Mouse (Mus musculus): ENCODE data around the gene Rtn4rl2. TPM values are rescaled to one million over a fixed set of nuclear protein-coding genes. Genes with fewer than 3 reads are reported as not detected.
"Not testable (repeated sequence)": the region's sequence is repeated elsewhere in the genome, so short reads cannot be mapped to it uniquely, and the experiment has no call there.

Rtn4rl2 gene
- polyA plus RNA-seq, 1 experiment from 2014 or later, result 2.1 TPM

DNA sequence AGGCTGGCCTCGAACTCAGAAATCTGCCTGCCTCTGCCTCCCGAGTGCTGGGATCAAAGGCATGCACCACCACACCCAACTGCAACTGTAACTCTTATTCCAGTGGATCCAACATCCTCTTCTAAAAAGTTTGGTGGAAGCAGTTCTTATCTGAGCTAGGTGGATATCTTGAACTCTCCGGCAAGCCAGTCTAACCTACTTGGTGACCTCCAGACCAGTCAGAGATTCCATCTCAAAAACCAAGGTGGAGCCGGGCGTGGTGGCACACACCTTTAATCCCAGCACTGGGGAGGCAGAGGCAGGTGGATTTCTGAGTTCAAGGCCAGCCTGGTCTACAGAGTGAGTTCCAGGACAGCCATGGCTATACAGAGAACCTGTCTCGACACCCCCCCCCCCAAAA, 10.2 kb upstream of the Rtn4rl2 start:
- WGBS, result 83% methylated on average over 6 of the region's 6 CpGs

DNA sequence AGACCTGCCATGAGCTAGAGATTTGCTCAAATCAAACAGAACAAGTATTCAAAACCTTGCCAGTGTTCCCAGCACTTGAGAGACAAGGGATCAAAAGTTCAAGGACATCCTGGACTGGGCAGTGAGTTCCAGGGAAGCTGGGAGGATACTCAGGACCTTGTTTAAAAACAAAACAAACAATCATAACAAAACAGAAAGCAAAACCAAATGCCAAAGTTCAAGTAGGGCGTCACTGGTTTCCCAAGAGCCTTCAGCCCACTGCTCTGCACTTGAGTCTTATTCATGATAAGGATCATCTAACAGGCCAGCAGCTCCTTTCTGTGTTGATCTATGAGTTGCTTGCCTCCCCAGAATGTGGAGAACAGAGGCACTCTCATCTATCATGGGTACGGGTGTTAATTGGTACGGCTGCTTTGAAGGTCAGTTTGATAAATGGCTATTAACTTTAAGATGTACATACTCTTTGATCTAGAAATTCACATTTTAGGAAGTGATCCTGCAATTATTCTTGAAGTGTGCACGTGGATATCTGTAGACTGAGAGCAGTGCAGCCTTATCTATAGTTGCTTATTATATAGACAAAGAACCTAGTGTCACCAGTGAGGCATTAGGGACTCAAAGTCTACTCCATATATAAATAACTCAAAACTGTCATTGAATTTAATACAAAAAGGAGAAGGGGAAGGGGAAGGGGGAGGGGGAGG, 9.1 kb upstream of the Rtn4rl2 start:
- no peak overlapping the region for H3K27ac ChIP-seq
- H3K9me3 ChIP-seq (replicated peaks), result no peaks in the 10 kb centered on the region
- no peaks in the 10 kb centered on the region for H3K4me1 ChIP-seq (replicated peaks)
- H3K27me3 ChIP-seq, result peaks cover 21% of the 10 kb centered on the region
- no peak overlapping the region for H3K4me2 ChIP-seq
- no peaks in the 10 kb centered on the region for H3K36me3 ChIP-seq
- 60% methylated on average over 4 of the region's 4 CpGs for WGBS
- no peak overlapping the region for H3K4me3 ChIP-seq
- no peak overlapping the region for H3K9ac ChIP-seq
- no peak for ATAC-seq (replicated peaks; ENCODE audit: insufficient number of reproducible peaks, insufficient read depth, low FRiP score, low read depth)

More for the DNA sequence above, 10.2 kb upstream of the Rtn4rl2 start:
- H3K4me1 ChIP-seq (replicated peaks); H3K9ac ChIP-seq; H3K4me3 ChIP-seq; H3K36me3 ChIP-seq; ATAC-seq (replicated peaks; ENCODE audit: insufficient number of reproducible peaks, insufficient read depth, low FRiP score, low read depth); H3K4me2 ChIP-seq; H3K9me3 ChIP-seq (replicated peaks); H3K27ac ChIP-seq: not testable (repeated sequence)
- peaks cover 16% of the 10 kb centered on the region for H3K27me3 ChIP-seq

DNA sequence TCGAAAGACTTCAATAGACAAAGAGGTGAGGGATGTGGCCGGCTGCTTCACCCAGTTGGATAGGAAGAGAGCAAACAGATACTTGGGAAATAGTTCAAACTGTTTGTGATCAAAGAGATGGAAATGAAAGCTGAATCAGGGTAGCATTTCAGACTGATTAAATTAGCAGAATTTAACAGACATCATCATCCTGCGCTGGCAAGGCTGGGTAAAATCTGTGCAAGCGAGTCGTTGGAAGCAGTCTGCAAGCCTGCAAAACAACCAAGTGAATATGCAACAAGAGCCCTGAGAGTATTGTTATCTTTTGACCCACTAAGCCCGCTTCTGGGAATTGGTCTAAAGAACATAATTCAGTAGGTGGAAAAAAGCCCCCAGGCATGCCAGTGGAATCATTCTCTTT, 6.8 kb upstream of the Rtn4rl2 start:
- ATAC-seq (replicated peaks; ENCODE audit: insufficient number of reproducible peaks, insufficient read depth, low FRiP score, low read depth), result no peak
- H3K27ac ChIP-seq, result no peak overlapping the region
- H3K4me3 ChIP-seq, result no peak overlapping the region
- H3K9me3 ChIP-seq (replicated peaks), result no peaks in the 10 kb centered on the region
- H3K9ac ChIP-seq, result no peak overlapping the region
- H3K4me2 ChIP-seq, result no peak overlapping the region
- H3K4me1 ChIP-seq (replicated peaks), result peaks cover 11% of the 10 kb centered on the region
- H3K36me3 ChIP-seq, result no peaks in the 10 kb centered on the region
- H3K27me3 ChIP-seq, result peaks cover 37% of the 10 kb centered on the region
- 47% methylated on average over 6 of the region's 6 CpGs for WGBS

DNA sequence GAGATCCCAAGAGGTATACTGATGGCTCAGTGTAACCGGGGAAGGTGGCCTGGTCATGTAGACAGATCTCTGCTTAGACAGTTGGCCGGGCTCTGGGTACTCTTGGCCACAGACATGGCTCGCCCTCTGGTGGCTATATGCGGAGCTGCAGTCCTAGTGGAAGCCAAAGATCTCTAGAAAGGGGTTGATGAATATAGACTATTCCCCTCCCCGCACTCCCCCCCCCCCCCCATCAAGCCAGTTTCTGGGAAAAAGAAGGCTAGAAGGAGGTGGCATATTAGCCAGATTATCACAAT, 3.5 kb upstream of the Rtn4rl2 start:
- no peak overlapping the region for H3K27ac ChIP-seq
- peaks cover 35% of the 10 kb centered on the region for H3K4me1 ChIP-seq (replicated peaks)
- 0% methylated on average over 5 of the region's 5 CpGs for WGBS
- no peak for ATAC-seq (replicated peaks; ENCODE audit: insufficient number of reproducible peaks, insufficient read depth, low FRiP score, low read depth)
- no peaks in the 10 kb centered on the region for H3K36me3 ChIP-seq
- H3K4me2 ChIP-seq, result no peak overlapping the region
- no peak overlapping the region for H3K9ac ChIP-seq
- no peak overlapping the region for H3K4me3 ChIP-seq
- H3K27me3 ChIP-seq, result peaks cover 70% of the 10 kb centered on the region
- no peaks in the 10 kb centered on the region for H3K9me3 ChIP-seq (replicated peaks)

DNA sequence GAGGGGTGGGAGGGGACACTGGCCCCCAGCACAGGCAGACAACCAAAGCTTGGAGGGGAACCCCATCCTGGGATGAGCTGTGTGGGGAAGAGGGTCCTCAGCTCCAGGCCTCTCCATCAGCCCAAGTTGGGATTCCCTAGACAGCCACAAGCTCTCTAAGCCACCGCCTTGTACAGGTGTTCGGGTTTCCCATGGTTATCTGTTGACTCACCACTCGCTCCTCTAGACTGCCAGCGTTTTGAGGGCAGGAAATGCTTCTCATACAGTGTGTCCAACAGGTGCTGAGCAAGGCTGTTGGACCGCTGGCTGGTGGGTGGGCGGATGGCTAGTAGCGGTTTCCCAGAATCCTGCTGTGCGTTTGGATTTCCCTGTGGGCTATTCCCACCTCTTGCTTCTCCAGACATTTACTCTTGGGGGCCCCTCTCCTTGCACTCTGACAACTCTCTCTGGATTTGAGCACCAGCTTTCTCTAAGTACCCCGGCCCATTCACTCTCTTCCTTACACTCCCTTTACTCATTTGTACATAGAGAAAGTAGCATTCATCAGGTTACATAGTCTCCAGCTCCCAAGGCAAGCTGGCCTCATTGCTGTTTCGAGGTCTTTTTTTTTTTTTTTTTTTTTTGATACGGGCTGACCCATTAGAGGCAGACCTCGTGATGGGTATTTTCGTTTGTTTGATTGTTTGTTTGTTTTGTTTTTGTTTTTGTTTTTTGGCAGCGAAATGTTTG, 3.0 kb upstream of the Rtn4rl2 start:
- no peak overlapping the region; the same call in 1 of the 2 replicates for H3K9ac ChIP-seq
- H3K36me3 ChIP-seq, result no peaks in the 10 kb centered on the region
- WGBS, result 15% methylated on average over 14 of the region's 14 CpGs
- ATAC-seq (replicated peaks; ENCODE audit: insufficient number of reproducible peaks, insufficient read depth, low FRiP score, low read depth), result no peak
- H3K9me3 ChIP-seq (replicated peaks), result no peaks in the 10 kb centered on the region
- H3K4me2 ChIP-seq, result peak overlapping the region; percentile 67
- H3K4me1 ChIP-seq (replicated peaks), result peaks cover 35% of the 10 kb centered on the region
- H3K27ac ChIP-seq, result no peak overlapping the region
- peak overlapping the region; percentile 39 for H3K4me3 ChIP-seq
- peaks cover 76% of the 10 kb centered on the region for H3K27me3 ChIP-seq

DNA sequence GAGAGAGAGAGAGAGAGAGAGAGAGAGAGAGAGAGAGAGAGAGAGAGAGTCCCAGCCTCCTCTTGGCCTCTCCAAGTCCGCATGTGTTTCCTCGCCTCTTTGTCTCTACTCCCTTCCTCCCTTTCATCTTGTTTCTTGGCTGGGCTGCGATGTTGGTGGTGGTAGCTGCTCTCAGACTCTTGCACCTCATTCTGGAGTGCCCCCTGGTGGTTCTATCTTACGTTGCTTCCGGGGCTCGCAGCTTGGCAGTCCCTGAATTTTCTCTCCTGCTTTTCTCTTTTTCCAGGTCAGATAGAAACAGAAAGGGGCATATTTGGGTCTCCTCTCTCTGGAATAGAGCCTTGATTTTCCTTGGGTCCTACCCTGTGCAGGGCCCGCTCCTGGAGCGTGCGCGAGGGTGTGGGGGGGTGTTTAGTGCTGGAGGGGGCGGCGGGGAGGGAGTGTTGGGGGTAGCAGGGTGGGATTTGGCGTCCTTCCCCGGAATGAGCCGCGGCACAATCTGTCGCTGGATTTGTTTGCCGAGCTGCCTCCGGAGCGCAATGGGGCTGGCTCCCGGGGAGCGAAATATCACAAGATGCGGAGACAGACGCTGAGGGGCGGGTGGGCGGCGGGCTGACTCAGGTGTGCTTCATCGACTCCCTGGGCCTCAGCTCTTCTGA, 2.3 kb upstream of the Rtn4rl2 start:
- Histone ChIP-seq H3K9me3 (replicated peaks) (no peaks in the 10 kb centered on the region), H3K4me1 (replicated peaks) (peaks cover 35% of the 10 kb centered on the region), H3K27ac (no peak overlapping the region), H3K4me3 (peak overlapping the region; percentile 39), H3K36me3 (no peaks in the 10 kb centered on the region), H3K9ac (no peak overlapping the region; the same call in 1 of the 2 replicates), H3K4me2 (peak overlapping the region; percentile 67), H3K27me3 (peaks cover 82% of the 10 kb centered on the region)
- WGBS, result 3% methylated on average over 28 of the region's 28 CpGs
- ATAC-seq (replicated peaks; ENCODE audit: insufficient number of reproducible peaks, insufficient read depth, low FRiP score, low read depth), result no peak

DNA sequence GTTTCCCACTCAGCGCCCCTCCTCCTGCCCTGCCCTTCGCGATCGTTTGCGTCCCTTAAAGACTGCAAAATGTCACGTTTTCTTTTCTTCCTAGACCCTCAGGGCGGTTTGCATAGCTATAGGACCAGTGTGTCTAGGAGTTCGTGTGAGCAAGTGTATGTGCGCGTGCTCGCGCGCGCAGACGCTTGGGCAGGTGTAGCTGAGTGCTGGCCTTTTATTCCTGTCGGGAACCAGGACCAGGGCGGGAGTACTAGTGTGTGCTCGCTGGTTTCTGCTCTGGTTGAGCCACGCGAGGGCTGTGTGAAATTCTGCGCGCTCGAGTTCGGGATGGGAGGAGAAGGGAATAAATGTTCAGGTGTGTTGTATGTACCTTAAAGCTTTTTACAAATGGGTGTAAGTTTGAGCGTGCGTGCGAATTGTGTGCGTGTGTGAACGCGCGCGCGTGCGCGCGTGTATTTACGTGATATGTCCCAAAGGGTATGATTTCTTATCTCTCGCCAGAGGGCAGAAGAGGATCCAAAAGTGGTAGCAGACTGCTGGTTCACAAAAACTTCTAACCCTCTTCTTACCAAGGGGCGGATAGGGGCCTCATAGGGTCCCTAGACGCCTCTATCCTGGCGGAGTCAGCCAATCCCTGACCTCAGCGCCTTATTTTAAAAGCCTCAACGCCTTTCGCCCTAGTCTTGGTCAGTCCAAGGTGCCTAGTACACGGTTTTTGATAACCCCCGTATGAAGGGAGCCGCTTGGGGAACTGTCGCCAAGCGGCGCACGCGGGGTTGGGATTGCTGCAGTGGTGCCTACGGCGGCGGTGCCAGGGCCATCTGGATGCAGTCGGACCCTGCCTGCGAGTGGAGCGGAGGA, 1.1 kb upstream of the Rtn4rl2 start:
- Histone ChIP-seq H3K9ac (peak overlapping the region; percentile 47; the same call in 1 of the 2 replicates), H3K4me1 (replicated peaks) (peaks cover 44% of the 10 kb centered on the region)
- 0 out of 2 replicates have a peak, but pooled peaks have one; percentile 0 for ATAC-seq (replicated peaks; ENCODE audit: insufficient number of reproducible peaks, insufficient read depth, low FRiP score, low read depth)

DNA sequence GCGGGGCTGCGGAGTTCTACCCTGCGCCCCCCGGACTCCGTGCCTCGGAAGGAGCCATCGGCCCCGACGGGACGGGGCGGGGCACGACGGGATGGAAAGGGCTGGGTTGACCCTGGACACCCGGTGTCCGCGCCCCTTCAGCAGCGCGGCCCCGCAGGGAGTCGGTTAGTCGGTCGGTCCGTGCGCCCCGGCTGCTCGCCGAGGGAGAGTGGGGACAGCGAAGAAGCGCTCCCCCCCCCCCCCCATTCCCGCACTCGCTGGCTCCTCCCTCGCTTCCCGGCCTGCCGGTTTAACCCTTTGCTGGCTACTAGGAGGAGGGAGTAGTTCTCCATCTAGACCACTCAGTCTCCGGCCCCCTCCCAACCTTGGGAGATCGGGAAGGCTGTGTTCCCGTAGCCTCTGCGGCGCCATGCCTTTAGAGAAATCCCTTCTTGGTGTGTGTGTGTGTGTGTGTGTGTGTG, 341 bp upstream of the Rtn4rl2 start:
- peaks cover 48% of the 10 kb centered on the region for H3K4me1 ChIP-seq (replicated peaks)

More for the DNA sequence above, 1.1 kb upstream of the Rtn4rl2 start:
- Histone ChIP-seq H3K4me2 (peak overlapping the region; percentile 92), H3K4me3 (peak overlapping the region; percentile 64), H3K27ac (no peak overlapping the region), H3K36me3 (no peaks in the 10 kb centered on the region), H3K27me3 (peaks cover 84% of the 10 kb centered on the region), H3K9me3 (replicated peaks) (no peaks in the 10 kb centered on the region)
- 1% methylated on average over 58 of the region's 58 CpGs for WGBS

DNA sequence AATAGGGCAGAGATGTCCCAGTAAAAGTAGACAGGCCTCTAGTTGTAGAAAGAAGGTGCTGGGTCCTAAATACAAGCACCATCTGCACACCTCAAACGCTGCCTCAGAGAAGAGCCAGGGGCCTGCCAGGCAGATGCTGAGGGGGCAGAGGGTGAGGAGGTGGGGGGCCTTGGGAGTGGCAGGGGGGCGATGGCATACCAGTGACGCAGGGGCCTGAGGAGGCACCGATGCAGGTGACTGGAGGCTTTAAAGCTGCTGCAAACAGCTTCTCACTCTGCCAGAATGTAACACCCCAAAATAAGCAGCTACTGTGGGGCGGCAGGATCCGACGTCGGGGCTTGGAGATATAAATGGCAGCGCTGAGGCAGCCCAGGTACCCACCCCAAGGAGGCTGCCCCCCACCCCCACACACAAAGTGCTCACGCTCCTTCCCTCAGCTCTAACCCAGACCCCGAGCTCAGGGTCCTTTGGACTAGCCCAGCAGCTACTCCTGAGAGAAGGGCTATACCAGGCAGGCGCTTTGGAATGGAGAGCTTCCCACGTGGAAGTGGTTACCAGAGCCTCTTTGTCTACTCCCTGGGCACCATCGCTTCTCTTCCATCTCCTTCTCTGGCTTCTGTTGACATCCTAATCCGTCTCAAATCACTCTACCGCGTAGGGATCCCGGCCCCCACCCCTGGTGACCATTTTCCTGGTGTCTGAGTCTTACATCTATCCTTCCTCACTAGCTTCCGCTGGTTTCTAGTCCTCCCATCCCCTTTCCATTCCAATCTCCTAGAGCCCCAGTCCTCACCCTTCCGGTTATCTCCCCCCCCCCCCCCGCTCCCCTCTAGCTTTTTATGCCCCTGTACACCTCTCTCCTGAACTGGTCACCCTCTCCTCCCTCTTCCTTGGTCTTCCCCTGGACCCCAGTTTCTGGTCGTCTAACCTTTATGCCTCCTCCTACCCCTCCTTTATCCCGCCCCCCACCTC, 1.1 kb downstream of the Rtn4rl2 start:
- Histone ChIP-seq H3K27me3 (peaks cover 92% of the 10 kb centered on the region), H3K4me1 (replicated peaks) (peaks cover 48% of the 10 kb centered on the region), H3K9ac (no peak overlapping the region), H3K9me3 (replicated peaks) (no peaks in the 10 kb centered on the region), H3K4me3 (peak overlapping the region; percentile 64), H3K27ac (no peak overlapping the region), H3K36me3 (no peaks in the 10 kb centered on the region), H3K4me2 (peak overlapping the region; percentile 92)
- ATAC-seq (replicated peaks; ENCODE audit: insufficient number of reproducible peaks, insufficient read depth, low FRiP score, low read depth), result no peak
- WGBS, result 9% methylated on average over 22 of the region's 23 CpGs

More for the DNA sequence above, 341 bp upstream of the Rtn4rl2 start:
- peak overlapping the region; percentile 92 for H3K4me2 ChIP-seq
- no peaks in the 10 kb centered on the region for H3K36me3 ChIP-seq
- ATAC-seq (replicated peaks; ENCODE audit: insufficient number of reproducible peaks, insufficient read depth, low FRiP score, low read depth), result peak; percentile 19; the same call in 1 of the 2 replicates
- peaks cover 84% of the 10 kb centered on the region for H3K27me3 ChIP-seq
- no peaks in the 10 kb centered on the region for H3K9me3 ChIP-seq (replicated peaks)
- under 1% methylated on average over 17 of the region's 39 CpGs for WGBS
- peak overlapping the region; percentile 47 for H3K9ac ChIP-seq
- peak overlapping the region; percentile 64 for H3K4me3 ChIP-seq
- H3K27ac ChIP-seq, result no peak overlapping the region

DNA sequence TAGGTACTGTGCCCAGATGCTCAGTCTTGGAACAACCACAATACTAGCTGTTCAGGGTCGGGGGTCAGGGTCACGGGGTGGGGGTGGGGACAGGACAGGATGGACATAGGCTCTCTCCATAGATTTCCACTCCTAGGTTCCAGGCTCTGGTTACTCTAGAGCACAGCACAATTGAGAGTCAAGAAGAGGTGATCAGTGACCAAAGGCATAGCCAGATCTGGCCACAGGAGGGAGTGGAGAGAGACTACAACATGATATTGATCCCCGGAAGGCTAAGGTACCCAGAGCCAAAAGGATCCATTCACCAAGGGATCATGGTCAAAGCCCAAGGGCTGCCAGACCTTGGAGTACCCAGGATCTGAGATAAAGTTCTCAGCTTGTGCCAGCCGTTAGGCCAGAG, 1.9 kb downstream of the Rtn4rl2 start:
- H3K27ac ChIP-seq, result no peak overlapping the region
- ATAC-seq (replicated peaks; ENCODE audit: insufficient number of reproducible peaks, insufficient read depth, low FRiP score, low read depth), result no peak
- H3K9me3 ChIP-seq (replicated peaks), result no peaks in the 10 kb centered on the region
- H3K27me3 ChIP-seq, result peaks cover 96% of the 10 kb centered on the region
- 39% methylated on average over 4 of the region's 4 CpGs for WGBS
- H3K36me3 ChIP-seq, result no peaks in the 10 kb centered on the region
- no peak overlapping the region; the same call in 1 of the 2 replicates for H3K4me3 ChIP-seq
- no peak overlapping the region for H3K9ac ChIP-seq
- H3K4me2 ChIP-seq, result no peak overlapping the region
- peaks cover 47% of the 10 kb centered on the region for H3K4me1 ChIP-seq (replicated peaks)

All from heart, embryonic 15.5 days (tissue).